Mouse (Mus musculus) CH12.LX (cell line): Measurements from ENCODE around the gene Kcnab3.

Experiments used
- BHLHE40 ChIP-seq: IDR thresholded peaks from 2 replicates; pipeline ENCODE4 v1.6.1; 2011; ENCODE audit warnings: mild to moderate bottlenecking, low read depth, low read length, improper control_type of control experiment
- CHD1 ChIP-seq: IDR thresholded peaks from 2 replicates; pipeline ENCODE4 v1.6.1; 2012; ENCODE audit warnings: low read depth, low read length, improper control_type of control experiment, inconsistent platforms
- CTCF ChIP-seq, 2 experiments: IDR thresholded peaks in 1 of 2; conservative IDR thresholded peaks in 1 of 2; 2 replicates each; pipeline ENCODE4 v1.5.1; 2011 to 2012; ENCODE audit warnings: low read depth in 2 of 2, low read length in 2 of 2, improper control_type of control experiment in 1 of 2, inconsistent platforms in 1 of 2, mild to moderate bottlenecking in 1 of 2, moderate library complexity in 1 of 2
- ELF1 ChIP-seq: IDR thresholded peaks from 2 replicates; pipeline ENCODE4 v1.6.1; 2014; ENCODE audit warnings: low read depth, mild to moderate bottlenecking, inconsistent platforms, low read length, improper control_type of control experiment
- EP300 ChIP-seq: IDR thresholded peaks from 2 replicates; pipeline ENCODE4 v1.6.1; 2011; ENCODE audit warnings: low read length, improper control_type of control experiment
- HCFC1 ChIP-seq: IDR thresholded peaks from 2 replicates; pipeline ENCODE4 v1.6.1; 2012; ENCODE audit warnings: low read depth, mild to moderate bottlenecking, inconsistent platforms, low read length, improper control_type of control experiment
- JUND ChIP-seq: conservative IDR thresholded peaks from 2 replicates; pipeline ENCODE4 v1.6.1; 2011; ENCODE audit warnings: low read depth, low read length, improper control_type of control experiment
- MAZ ChIP-seq: IDR thresholded peaks from 2 replicates; pipeline ENCODE4 v1.6.1; 2012; ENCODE audit warnings: low read depth, mild to moderate bottlenecking, inconsistent platforms, low read length, improper control_type of control experiment, moderate library complexity
- MEF2A ChIP-seq: IDR thresholded peaks from 2 replicates; pipeline ENCODE4 v1.6.1; 2014; ENCODE audit warnings: low read depth, mild to moderate bottlenecking, inconsistent platforms, low read length, improper control_type of control experiment, borderline replicate concordance
- PAX5 ChIP-seq: IDR thresholded peaks from 2 replicates; pipeline ENCODE4 v1.6.1; 2012; ENCODE audit warnings: low read length, inconsistent platforms, mixed read lengths
- POLR2A ChIP-seq: IDR thresholded peaks from 2 replicates; pipeline ENCODE4 v1.6.1; 2011; ENCODE audit warnings: low read depth, mild to moderate bottlenecking, improper control_type of control experiment, low read length
- ZMIZ1 ChIP-seq: IDR thresholded peaks from 2 replicates; pipeline ENCODE4 v1.6.1; 2012; ENCODE audit warnings: low read depth, mild to moderate bottlenecking, inconsistent platforms, low read length, improper control_type of control experiment

GRCm38 (mm10) chr11:69357690-69358089 lies 31.6 kb downstream of the Kcnab3 start:
- TF ChIP-seq POLR2A, result no peak
- TF ChIP-seq JUND, result no peak
- TF ChIP-seq CTCF (conservative IDR thresholded peaks at IDR 0.05 in 1 of 2, IDR thresholded peaks at IDR 0.05 in 1 of 2; ENCODE audit: low read depth in 2 of 2, low read length in 2 of 2), result no peak
- TF ChIP-seq BHLHE40, result no peak
- TF ChIP-seq HCFC1, result no peak
- no peak for TF ChIP-seq EP300
- no peak for TF ChIP-seq PAX5
- no peak for TF ChIP-seq ELF1
- no peak for TF ChIP-seq MEF2A
- no peak for TF ChIP-seq CHD1
- TF ChIP-seq MAZ, result no peak
- no peak for TF ChIP-seq ZMIZ1
